Mouse (Mus musculus): ENCODE data around the gene Ubr3.

- no peak for TF ChIP-seq CTCF (IDR thresholded peaks at IDR 0.05; ENCODE audit: borderline replicate concordance, insufficient read depth, low read depth, low read length)
- TF ChIP-seq POLR2A (IDR thresholded peaks at IDR 0.05; ENCODE audit: borderline replicate concordance, insufficient read depth, low read length), result no peak
These were observed 137.8 kb downstream of the Ubr3 start for GRCm38 (mm10) chr2:70034895-70035294.

Data from cerebellum, adult 2 months (tissue).